Mouse (Mus musculus) heart, postnatal 25 days (tissue): ENCODE measurements around the gene Kif3a. TPM values are rescaled to one million over a fixed set of nuclear protein-coding genes. Genes with fewer than 3 reads are reported as not detected.

Source experiments
- DNase-seq: peaks from one replicate; pipeline ENCODE4 v3.0.0; 2022; ENCODE audit warnings: low spot score
- intact Hi-C: fragments of 180-260 bp; cut with DNase I; formaldehyde crosslinking; loops from one replicate; pipeline ENCODE4 v1.15.1; 2025
- total RNA-seq, 2 experiments: library from RNA; stranded (reverse); gene quantifications; 2 replicates each; pipeline ENCODE4 v1.2.3; 2021

The Kif3a gene
- total RNA-seq, 2 experiments from 2014 or later = 7.6 to 9.6 TPM

DNA sequence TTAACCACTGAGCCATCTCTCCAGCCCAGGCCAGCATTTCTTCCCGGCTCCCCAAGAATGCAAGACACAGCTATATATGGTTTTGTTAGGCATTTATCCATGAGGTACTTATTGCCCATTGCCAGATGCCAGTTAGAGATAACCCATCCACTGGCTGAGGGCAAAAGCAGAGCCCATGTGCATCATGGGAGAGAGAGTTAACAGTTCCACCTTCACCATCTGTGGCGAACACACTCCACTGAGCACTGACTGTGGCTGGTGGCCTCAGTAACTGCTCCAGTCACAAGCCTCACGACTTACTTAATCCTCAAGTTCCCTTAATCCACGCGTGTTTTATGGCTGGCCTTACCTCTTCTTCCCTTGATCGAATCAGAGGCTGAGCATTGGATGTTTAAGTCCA, 42.1 kb downstream of the Kif3a start:
- DNase-seq = no peak
- intact Hi-C loops = no loop called here

DNA sequence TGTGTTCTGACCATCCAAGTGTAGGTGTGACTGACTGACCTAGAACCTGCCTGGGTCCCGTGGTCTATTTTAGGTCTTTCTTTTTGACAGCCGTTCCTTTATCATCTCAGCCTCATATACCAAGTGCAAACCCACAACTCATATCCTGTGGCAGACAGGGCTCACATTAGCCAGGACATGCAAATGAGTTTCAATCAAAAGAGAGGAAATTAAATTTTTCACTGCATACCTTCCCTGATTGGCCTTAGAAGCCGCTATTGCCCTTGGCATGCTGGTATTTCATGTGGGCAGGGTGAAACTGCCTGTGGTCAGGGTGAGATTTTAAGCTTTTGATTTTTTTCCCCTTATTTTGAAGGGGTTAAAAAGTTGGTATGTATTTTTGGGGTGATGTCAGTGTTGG, 42.5 kb downstream of the Kif3a start:
- intact Hi-C loops = no loop called here
- no peak for DNase-seq

DNA sequence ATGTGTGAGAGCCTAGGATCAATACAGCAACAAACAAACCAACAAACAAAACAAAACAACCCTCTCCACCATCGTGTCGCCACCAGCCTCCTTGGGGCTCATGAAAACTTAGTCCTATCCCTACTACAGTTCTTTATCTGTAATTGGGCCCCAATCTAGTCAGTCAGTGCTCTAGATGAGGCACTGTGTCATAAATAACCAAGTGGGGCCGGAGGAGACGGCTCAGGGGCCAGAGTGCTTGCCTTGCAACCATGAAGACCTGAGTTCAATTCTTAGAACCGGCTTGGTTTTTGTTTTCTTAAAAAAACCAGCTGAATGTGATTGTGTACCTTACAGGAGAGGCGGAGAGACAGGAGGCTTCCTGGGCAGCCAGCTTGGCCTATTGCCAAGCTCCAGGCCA, 48.0 kb downstream of the Kif3a start:
- intact Hi-C loops = no loop called here
- DNase-seq = no peak

DNA sequence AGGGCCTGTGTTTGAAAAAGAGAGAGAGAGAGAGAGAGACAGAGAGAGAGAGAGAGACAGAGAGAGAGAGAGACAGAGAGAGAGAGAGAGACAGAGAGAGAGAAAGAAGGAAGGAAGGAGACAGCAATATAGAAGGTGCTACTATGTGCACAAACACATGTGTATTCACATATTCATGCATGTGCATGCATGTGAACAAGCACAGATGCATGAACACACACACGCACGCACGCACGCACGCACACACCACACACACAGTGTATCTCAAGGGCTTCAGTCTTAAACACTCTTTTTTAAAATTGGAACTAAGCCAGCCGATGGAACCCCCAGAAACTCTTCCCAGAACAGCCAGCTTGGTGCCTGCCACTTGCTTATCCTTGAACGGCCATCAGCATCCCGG, 48.4 kb downstream of the Kif3a start:
- intact Hi-C loops = no loop called here
- DNase-seq = no peak

DNA sequence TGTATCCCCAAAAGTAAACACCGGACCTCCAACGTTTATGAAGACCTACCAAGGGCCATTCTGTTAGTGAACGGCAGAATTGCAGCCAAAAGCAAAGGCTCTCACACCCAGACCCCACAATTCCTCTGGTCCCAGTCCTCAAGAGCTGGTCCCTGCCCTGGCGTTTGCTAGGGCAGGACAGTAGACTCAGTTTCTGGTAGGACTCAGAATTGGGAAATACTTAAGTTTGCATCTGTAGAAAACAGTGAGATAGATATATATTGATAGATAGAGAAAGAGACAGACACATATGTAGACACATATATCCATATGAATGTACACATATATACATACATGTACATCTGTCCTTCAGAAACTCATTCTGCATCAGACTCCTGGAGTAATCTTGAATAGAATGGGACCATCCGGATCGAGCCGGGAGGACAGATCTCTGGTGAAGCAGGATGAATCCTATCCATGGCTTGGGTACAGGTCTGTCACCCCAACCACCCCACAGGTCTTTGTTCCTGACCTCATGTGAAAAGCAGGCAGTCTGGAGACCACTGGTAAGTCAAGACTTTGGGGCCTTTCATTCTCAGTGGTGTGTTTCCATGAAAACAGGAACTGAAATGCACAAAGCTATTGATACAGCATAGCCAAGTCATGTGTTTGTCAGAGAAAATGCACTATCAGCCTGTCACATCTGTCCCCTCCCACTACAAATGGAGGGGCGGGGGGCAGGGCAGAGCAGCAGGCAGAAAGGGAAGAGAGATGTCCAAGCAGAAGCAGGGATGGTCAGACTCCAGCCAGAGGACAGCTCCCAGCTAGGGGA, 49.8 kb downstream of the Kif3a start:
- intact Hi-C loops = no loop called here
- no peak for DNase-seq

DNA sequence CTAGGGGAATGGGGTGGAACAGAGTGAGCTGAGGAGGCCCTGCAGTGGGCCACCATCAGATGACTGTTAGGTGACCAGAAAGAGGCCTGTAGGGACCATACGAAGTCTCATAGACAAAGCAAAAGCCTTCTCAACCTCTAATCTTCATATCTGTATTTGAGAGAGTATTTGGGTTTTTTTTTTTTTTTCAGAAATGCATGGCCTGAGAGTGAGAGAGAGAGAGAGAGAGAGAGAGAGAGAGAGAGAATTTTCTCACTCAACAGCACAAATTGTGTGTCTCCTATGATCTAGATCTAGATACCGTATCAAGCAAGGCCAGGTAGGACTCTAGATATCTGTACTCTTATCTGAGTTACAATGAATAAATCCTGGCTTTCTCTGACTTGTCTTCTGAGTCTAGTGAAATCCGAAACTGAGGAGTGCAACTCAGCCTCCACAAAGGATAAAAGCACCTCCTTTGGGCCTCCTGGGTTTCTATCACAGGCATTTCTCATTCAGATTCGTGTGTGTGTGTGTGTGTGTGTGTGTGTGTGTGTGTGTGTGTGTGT, 50.5 kb downstream of the Kif3a start:
- no peak for DNase-seq
- intact Hi-C loops = no loop called here

DNA sequence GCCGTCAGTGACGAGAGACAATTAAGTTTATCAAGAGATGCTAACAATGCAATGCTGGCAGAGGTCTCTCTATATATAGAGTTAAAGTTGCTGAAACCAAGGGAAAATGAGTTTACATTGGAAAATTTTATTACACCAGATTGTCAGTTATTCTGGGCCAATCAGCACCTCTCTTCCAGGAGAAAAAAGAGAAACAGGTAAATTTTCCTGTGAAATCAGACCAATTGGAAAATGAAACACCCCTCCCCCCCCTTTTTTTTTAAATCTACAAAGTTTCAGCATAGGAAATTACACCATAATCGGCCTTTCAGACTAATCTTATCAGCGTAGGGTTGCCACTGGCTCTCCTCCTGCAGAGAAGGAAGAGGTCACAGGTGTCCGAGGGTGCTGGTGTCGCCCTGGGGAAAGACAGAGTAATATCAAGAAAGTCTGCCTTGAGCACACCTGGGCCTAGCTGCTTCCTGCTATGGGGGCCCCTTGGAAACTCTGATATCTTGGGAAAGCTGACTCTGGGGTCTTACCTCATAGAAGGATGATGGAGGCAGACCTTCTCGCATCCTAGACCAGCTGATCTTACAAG, 51.5 kb downstream of the Kif3a start, which contains the start of gene Il4:
Il4 (minus strand) TSS at position 51 of the 580 bp plus-strand sequence.
- DNase-seq = no peak
- intact Hi-C loops = no loop called here

DNA sequence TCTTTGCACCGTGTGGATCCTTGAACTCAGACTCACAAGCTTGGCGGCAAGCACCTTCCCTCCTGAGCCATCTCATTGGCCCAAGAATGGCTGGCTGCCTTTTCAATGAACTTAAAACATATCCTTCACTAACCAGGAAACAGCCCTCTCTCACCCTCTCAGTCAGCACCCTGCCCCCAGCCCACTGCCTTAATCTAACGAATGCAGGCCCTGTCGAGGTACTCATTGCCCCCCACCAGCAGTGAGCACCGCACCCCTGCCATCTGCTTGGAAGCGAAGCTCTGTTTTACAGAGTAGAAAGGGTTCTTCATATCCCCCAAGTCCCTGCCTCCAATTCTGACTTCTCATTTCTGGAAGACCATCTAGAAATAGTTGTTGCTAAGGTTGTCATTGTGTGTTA, 52.2 kb downstream of the Kif3a start:
- no peak for DNase-seq
- intact Hi-C loops = no loop called here

DNA sequence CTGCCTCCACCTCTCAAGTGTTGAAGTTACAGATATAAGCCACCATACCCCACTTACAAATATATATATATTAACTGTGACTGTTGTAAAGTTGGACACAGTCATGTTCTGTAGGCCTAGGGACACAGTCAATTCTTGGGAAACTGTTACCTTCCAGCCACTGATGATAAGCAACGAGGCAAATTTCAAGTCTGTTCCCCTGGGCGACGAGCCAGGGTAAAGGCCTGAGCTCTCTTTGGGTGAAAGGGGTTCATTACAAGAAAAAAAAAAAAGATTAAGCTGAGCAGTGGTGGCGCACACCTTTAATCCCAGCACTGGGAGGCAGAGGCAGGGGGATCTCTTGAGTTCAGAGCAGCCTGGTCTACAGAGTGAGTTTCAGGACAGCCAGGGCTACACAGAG, 52.9 kb downstream of the Kif3a start:
- intact Hi-C loops = no loop called here
- no peak for DNase-seq

DNA sequence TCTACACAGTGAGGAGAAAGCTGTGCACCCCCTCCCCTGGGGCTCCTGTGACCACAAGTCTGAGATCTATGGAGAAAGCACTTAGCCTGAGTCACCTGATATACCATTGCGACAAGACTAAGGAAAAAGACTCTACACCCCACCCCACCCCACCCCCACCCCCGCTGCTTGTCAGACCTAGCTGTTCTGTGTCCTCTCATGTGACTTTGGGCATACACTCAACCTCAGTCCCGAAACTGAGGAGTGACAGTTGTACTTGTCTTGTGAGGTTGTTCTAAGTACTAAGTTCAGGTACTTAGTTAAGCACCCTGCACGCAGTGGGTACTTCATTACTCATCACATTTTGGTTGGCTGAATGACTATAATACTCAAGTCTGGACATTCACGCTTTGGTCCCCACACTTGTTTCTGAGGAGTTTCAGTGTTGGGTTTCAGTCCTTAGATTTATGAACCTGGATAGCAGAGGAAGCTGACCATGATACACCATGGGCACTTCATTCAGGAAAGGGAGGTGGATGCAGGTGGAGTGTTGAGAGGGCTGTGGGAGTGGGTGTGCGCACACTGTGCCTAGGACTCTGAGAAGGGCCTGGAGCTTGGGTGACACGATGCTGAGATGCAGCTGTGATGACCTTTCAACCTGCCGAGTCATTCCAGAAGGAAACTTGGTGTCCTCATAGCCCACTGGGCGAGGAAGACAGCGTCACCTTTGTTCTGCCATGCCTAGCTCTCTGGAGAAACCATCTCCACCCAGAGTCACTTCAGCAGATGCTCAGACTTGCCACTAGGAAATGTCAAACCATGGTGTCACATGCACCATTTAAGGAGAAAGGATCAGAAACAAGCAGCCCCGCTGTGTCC, 54.6 kb downstream of the Kif3a start:
- no peak for DNase-seq
- intact Hi-C loops = no loop called here

DNA sequence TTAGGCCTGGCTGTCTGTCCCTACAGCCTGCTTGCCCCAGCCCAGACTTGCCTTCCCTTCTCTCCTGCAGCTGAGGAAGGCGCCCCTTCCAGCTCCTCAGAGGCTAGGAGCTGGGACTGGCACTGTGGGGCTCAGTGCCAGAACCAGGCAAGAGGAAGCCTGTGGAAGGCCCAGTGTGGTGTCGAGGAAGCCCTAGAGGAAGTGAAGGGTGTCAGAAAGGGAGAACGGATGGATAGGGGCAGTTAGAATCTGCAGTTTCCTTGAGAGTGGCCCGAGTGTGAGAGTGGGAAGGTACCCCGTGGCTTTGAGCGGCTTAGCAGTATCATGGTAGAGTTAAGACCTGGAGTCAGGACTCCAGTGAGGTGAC, 55.2 kb downstream of the Kif3a start:
- intact Hi-C loops = no loop called here
- no peak for DNase-seq

DNA sequence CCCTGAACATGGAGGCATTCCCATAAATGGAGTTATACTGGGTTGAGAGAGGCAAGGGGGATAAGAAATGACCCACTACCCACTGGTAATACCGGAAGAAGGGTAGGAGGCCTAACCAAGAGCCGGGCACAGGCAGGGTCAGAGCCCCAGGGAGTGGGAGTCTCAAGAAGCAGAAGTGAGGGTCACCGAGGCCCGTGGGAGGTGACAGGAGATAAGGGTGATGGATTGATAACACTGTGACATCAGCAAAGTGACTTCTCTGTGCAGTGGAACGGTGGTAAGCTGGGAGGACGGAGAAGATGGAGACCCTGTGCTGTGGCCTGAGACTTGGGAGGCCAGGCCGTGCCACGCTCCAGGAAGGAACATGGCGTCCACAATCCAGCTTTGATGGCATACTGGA, 56.4 kb downstream of the Kif3a start:
- intact Hi-C loops = no loop called here
- no peak for DNase-seq

DNA sequence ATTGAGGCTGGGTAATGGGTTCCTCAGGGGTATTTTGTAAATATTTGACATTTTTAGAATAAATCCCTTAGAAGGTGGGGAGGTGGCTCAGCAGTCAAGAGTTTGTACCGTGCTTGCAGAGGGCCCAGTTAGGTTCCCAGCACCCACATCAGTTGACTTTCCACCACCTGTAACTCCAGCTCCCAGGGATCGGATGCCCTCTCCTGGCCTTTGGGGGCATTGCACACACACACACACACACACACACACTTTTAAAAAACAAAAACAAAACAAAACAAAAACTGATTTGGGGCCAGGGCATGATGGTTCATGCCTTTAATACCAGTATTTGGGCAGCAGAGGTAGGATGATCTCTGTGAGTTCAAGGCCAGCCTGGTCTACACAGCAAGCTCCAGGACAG, 56.9 kb downstream of the Kif3a start:
- intact Hi-C loops = no loop called here
- DNase-seq = no peak

DNA sequence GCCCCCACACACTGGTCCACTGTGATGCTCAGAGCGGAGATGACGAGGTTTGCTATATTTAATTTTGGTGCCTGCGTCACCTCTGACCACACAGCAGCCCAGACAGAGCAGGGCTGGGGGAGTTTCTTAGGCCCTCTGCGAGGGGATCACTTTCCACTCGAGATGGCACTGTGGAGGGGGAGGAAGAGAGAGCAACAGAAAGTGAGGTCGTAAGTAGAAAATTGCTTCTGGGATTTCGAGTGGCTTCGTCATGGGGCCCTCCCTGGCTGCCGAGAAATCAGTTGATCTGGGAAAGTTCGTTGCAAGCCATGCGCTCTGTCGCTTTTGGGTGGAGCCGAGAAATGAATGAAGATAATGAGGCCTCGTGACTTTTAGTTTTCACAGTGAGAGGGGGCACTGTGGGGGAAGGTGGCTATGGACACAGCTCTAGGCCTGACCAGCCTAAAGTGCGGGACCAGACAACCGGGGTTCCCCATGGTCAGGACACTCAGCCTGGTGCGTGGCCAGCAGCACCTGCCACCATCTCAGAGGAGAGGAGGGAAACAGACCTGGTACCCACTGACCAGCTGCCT, 59.7 kb downstream of the Kif3a start:
- no peak for DNase-seq
- intact Hi-C loops = loop anchor here (5.0 kb wide), 1 partner anchor 40 kb away; no protein-coding TSS in a partner anchor

DNA sequence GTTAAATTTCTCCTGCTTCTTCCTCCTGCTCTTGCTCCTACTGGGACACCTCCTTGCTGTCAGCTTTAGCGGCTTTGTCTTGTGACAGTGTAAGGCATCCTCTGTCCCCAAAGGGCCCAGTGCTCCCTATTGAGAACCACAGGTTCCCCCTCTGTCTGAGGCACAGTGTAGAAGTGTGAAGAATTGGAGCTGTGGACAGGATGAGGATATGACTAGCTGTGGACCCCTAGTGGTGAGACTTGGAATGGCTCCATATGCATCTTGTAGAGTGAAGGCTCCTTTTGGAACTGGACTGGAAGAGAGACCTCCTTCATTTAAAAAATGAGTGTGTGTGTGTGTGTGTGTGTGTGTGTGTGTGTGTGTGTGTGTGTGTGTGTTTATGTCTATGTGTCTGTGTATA, 60.7 kb downstream of the Kif3a start:
- intact Hi-C loops = loop anchor here (1.0 to 5.0 kb wide), 2 partner anchors 41 to 159 kb away; no protein-coding TSS in a partner anchor
- DNase-seq = no peak

DNA sequence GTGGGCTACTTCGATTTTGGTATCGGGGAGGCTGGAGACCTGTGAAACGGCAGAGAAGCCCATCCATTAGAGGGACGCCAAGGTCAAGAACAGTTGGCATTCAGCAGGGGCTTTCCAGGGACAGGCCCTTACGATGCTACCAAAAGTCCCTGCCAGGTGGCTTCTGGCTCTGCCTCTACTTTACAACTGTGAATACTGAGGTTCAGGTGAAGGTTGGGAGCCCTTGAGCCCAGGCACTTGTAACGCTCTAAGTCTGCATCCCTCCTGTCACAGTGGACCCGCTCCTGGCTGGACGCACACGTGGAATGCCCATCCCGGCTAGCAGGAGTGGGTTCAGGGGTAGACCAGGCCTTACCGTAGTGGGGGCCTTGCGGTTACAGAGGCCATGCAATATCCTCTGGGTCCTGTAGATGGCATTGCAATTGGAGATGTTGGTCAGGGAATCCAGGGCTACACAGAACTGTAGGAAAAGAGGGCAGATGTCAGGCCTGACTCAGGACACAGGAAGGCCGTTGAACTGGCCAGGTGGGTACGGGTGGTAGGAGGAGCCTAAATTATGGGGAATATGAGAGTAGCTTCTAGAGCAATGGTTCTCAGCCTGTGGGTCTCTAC, 65.0 kb downstream of the Kif3a start:
- intact Hi-C loops = no loop called here
- no peak for DNase-seq

DNA sequence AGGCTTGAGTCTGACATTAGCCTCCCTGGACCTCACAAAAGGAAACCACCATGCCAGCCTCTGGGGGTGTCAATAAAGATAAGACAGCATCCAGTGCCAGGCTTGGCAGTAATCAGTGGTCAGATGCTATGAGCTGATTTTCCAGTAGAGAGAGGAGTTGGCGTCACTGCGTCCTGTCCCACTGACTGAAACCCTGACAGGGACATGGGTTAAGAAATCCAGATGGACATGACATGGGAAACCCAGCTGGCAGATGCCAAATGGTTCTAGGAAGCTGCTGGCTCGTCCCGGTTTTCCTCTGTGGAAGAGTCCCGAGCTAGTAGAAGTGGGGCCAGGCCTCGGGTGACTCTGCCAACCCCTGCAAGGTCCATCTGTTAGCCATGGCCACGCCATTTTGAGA, 66.5 kb downstream of the Kif3a start:
- intact Hi-C loops = no loop called here
- no peak for DNase-seq

DNA sequence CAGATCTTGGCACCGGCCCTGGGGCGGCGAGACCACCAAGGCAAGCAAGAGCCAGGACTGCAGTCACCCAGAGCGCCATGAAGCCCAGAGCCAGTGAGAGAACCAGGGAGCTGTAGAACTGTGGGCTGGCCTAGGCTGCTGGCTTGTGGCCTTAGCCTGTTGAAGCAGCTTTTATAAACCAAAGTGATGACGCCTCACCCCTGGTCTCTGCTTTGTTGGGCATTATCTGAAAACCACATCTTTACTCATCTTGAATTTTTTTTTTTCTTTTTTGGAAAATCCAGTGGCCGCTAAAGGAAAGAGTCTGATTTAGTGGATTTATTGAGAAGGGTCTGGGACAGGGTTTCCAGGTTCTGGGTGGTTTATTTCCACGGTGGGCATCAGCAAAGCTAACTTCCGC, 67.4 kb downstream of the Kif3a start, which contains the start of gene Il13:
Il13 (minus strand) TSS at position 147 of the 400 bp plus-strand sequence.
- DNase-seq = no peak
- intact Hi-C loops = no loop called here

DNA sequence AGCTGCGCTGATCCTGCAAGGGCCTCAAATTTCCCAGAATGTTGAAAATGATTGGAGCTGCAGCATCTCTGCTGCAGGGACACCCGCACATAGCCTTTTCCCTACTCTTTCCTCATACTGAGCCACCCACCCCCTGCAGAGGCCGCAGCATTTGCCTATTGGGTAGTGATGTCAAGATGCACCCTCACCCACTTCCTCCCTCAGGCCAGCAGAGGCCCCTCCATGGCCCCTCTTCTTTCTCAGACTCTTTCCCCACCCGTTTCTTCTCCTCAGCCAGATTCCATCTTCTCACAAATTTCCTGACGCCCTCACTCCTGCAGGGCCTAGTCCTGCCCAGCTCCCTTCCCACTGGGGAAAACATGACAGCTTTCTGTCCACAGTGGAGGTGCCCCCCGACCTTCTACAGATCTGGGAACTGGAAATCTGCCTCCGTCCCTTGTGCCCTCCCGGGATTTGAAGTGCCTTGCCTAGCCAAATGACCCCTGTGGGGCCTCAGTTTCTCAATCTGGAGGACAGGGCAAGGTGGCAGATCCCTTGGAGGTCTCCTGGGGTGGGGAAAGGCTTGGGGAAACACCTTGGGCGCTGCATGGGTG, 68.5 kb downstream of the Kif3a start:
- DNase-seq = no peak
- intact Hi-C loops = no loop called here
